In the genomic region with DNA sequence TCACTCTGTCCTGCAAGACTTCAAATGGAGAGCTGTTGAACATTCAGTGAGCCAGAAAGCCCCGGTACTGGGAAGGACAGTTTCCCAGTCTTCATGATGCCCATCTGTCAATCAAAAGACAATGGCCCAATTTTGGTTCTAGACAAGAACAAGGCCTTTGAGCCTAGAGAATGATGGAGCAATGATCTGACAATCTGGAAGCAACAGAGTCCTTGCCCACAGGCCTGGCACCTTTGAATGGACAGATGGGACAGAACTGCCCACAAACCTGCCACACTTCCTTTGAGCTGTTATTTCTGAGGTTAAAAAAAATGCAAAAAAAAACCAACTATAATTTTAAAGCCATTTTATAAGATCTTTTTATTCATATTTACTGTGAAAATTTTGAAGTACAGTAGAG, we compare ENCODE assay signal across 28 mouse cellular contexts.
DNase-seq lines count a peak whose midpoint lies in the region; ATAC-seq lines count a peak whose summit lies in the region.
"Had no signal": no experiment of that assay in that cellular context is flagged by ENCODE, and none has a peak within 500 bp of the region (broad histone marks: within the 10 kb centered on the region; RNA-seq: fewer than 3 reads in every experiment).

No protein-coding gene starts in this region.

- H3K4me1 ChIP-seq in forebrain, embryonic 16.5 days (replicated peaks; ENCODE audit: control insufficient read depth, insufficient read depth, low read length) = 0 out of 2 replicates have a peak, but pooled peaks cover 2% of the 10 kb centered on the region
- 0 out of 2 replicates have a peak, but pooled peaks cover 5% of the 10 kb centered on the region for H3K4me1 ChIP-seq in hindbrain, embryonic 14.5 days (replicated peaks; ENCODE audit: control insufficient read depth, insufficient read depth, low read length)
- H3K4me1 ChIP-seq: embryonic facial prominence, embryonic 15.5 days; heart, embryonic 10.5 days; heart, embryonic 15.5 days; intestine, embryonic 15.5 days; liver, embryonic 15.5 days; lung, embryonic 15.5 days; midbrain, embryonic 10.5 days; midbrain, embryonic 15.5 days; neural tube, embryonic 15.5 days had no signal

- H3K9ac ChIP-seq in forebrain, embryonic 16.5 days (replicated peaks; ENCODE audit: low read depth, low read length) = no peak overlapping the region
- H3K9ac ChIP-seq in hindbrain, embryonic 14.5 days = no peak overlapping the region
- H3K9ac ChIP-seq: embryonic facial prominence, embryonic 15.5 days; forebrain, embryonic 13.5 days; heart, embryonic 15.5 days; intestine, embryonic 15.5 days; liver, embryonic 15.5 days; lung, embryonic 15.5 days; midbrain, embryonic 15.5 days; neural tube, embryonic 15.5 days had no signal

- H3K4me3 ChIP-seq in forebrain, embryonic 16.5 days (replicated peaks; ENCODE audit: low read length) = no peak overlapping the region
- H3K4me3 ChIP-seq in hindbrain, embryonic 14.5 days (replicated peaks; ENCODE audit: low read length) = no peak overlapping the region
- H3K4me3 ChIP-seq: embryonic facial prominence, embryonic 15.5 days; forebrain, embryonic 13.5 days; heart, embryonic 10.5 days; heart, embryonic 15.5 days; intestine, embryonic 15.5 days; liver, embryonic 15.5 days; lung, embryonic 15.5 days; midbrain, embryonic 10.5 days; midbrain, embryonic 15.5 days; neural tube, embryonic 15.5 days had no signal

- WGBS in forebrain, embryonic 16.5 days = 59% methylated on average over 1 of the region's 1 CpGs
- 81% methylated on average over 1 of the region's 1 CpGs for WGBS in hindbrain, embryonic 14.5 days

- no peaks in the 10 kb centered on the region for H3K9me3 ChIP-seq in forebrain, embryonic 16.5 days (ENCODE audit: control insufficient read depth, low read length)
- no peaks in the 10 kb centered on the region for H3K9me3 ChIP-seq in hindbrain, embryonic 14.5 days (ENCODE audit: control insufficient read depth, low read length)
- H3K9me3 ChIP-seq: embryonic facial prominence, embryonic 15.5 days; forebrain, embryonic 13.5 days; G1E; heart, embryonic 10.5 days; heart, embryonic 15.5 days; intestine, embryonic 15.5 days; liver, embryonic 15.5 days; lung, embryonic 15.5 days; midbrain, embryonic 10.5 days; midbrain, embryonic 15.5 days; neural tube, embryonic 15.5 days had no signal

- no peaks in the 10 kb centered on the region for H3K27me3 ChIP-seq in forebrain, embryonic 16.5 days (replicated peaks; ENCODE audit: control insufficient read depth, insufficient read depth, low read length)
- no peaks in the 10 kb centered on the region for H3K27me3 ChIP-seq in hindbrain, embryonic 14.5 days (ENCODE audit: control insufficient read depth, insufficient read depth, low read length)
- H3K27me3 ChIP-seq: embryonic facial prominence, embryonic 15.5 days; forebrain, embryonic 13.5 days; heart, embryonic 15.5 days; intestine, embryonic 15.5 days; liver, embryonic 15.5 days; lung, embryonic 15.5 days; midbrain, embryonic 15.5 days; neural tube, embryonic 15.5 days; Patski had no signal

- H3K27ac ChIP-seq in forebrain, embryonic 16.5 days (ENCODE audit: low read length) = no peak overlapping the region
- no peak overlapping the region for H3K27ac ChIP-seq in hindbrain, embryonic 14.5 days
- H3K27ac ChIP-seq: embryonic facial prominence, embryonic 15.5 days; forebrain, embryonic 13.5 days; heart, embryonic 10.5 days; heart, embryonic 15.5 days; hindbrain, postnatal 0 days; intestine, embryonic 15.5 days; liver, embryonic 15.5 days; lung, embryonic 15.5 days; midbrain, embryonic 10.5 days; midbrain, embryonic 15.5 days; neural tube, embryonic 15.5 days; stomach, postnatal 0 days had no signal

- no peak for ATAC-seq in forebrain, embryonic 16.5 days
- no peak for ATAC-seq in hindbrain, embryonic 14.5 days (ENCODE audit: low FRiP score)
- ATAC-seq: forebrain, embryonic 13.5 days; hindbrain, postnatal 0 days; intestine, embryonic 15.5 days; midbrain, embryonic 15.5 days; Patski had no signal

- H3K4me2 ChIP-seq in forebrain, embryonic 16.5 days (ENCODE audit: low read length) = no peak overlapping the region
- no peak overlapping the region for H3K4me2 ChIP-seq in hindbrain, embryonic 14.5 days (replicated peaks)
- H3K4me2 ChIP-seq: embryonic facial prominence, embryonic 15.5 days; forebrain, embryonic 13.5 days; heart, embryonic 15.5 days; intestine, embryonic 15.5 days; liver, embryonic 15.5 days; lung, embryonic 15.5 days; midbrain, embryonic 15.5 days; neural tube, embryonic 15.5 days had no signal

- H3K36me3 ChIP-seq in forebrain, embryonic 16.5 days (ENCODE audit: control insufficient read depth, insufficient read depth) = no peaks in the 10 kb centered on the region
- no peaks in the 10 kb centered on the region for H3K36me3 ChIP-seq in hindbrain, embryonic 14.5 days (replicated peaks; ENCODE audit: control insufficient read depth, insufficient read depth)
- H3K36me3 ChIP-seq: embryonic facial prominence, embryonic 15.5 days; G1E; heart, embryonic 10.5 days; heart, embryonic 15.5 days; intestine, embryonic 15.5 days; liver, embryonic 15.5 days; lung, embryonic 15.5 days; midbrain, embryonic 10.5 days; midbrain, embryonic 15.5 days; neural tube, embryonic 15.5 days had no signal

- peak; percentile 16 to 43 for DNase-seq in left cerebral cortex, adult 18-20 months (ENCODE audit: low spot score in 2 of 2)
- DNase-seq in left cerebral cortex, postnatal 4 days = no peak
- DNase-seq in cerebellum, adult 11-12 months = peak; percentile 68
- peak; percentile 75 for DNase-seq in cerebellum, adult 9-11 months
- no peak for DNase-seq in layer of hippocampus, adult 18-20 months (ENCODE audit: low spot score in 2 of 2)
- DNase-seq in hindbrain, embryonic 14.5 days (ENCODE audit: low spot score) = no peak
- DNase-seq: adrenal gland, postnatal 10 days; gastrocnemius, postnatal 25 days; heart, adult 11 months; kidney, adult 9 months; kidney, postnatal 14 days; thymus, adult 18-20 months; thymus, postnatal 25 days had no signal

- intact Hi-C loops in left cerebral cortex, postnatal 4 days (cut with DNase I) = no loop called here

Comparison
In these comparisons a context has a peak if more than half of its experiments do, and no peak if none do; other contexts are left out.
1. DNase-seq: peak in left cerebral cortex, adult 18-20 months (2 of 2), cerebellum, adult 11-12 months (single experiment) and cerebellum, adult 9-11 months (single experiment); none in left cerebral cortex, postnatal 4 days (single experiment), layer of hippocampus, adult 18-20 months (0 of 2) and hindbrain, embryonic 14.5 days (single experiment).